Mouse (Mus musculus): Measurements from ENCODE around the gene Cyp4a30b. TPM values are rescaled to one million over a fixed set of nuclear protein-coding genes. Genes with fewer than 3 reads are reported as not detected.

Gene Cyp4a30b
- polyA plus RNA-seq, 1 experiment from 2014 or later: not detected

Other genes starting within 250 kb of the Cyp4a30b start
- gene Cyp4a29, start 210.5 kb upstream of the Cyp4a30b start, polyA plus RNA-seq (2015; fragmentation: Nextera tagmentation; extraction: Ambion mirVana): not detected in 2 replicates
- 0.81 and 1.4 TPM in 2 replicates for gene Cyp4a12a, start 153.6 kb upstream of the Cyp4a30b start, polyA plus RNA-seq (2015; fragmentation: Nextera tagmentation; extraction: Ambion mirVana)
- 0.34 and 1.1 TPM in 2 replicates for gene Cyp4a12b, start 41.0 kb upstream of the Cyp4a30b start, polyA plus RNA-seq (2015; fragmentation: Nextera tagmentation; extraction: Ambion mirVana)
- not detected in 2 replicates for gene Cyp4a14, start 43.5 kb downstream of the Cyp4a30b start, polyA plus RNA-seq (2015; fragmentation: Nextera tagmentation; extraction: Ambion mirVana)
- gene Cyp4a10, start 65.7 kb downstream of the Cyp4a30b start, polyA plus RNA-seq (2015; fragmentation: Nextera tagmentation; extraction: Ambion mirVana): not detected in 2 replicates
- not detected in 2 replicates for gene Cyp4a31, start 111.0 kb downstream of the Cyp4a30b start, polyA plus RNA-seq (2015; fragmentation: Nextera tagmentation; extraction: Ambion mirVana)
- gene Cyp4a32, start 148.4 kb downstream of the Cyp4a30b start, polyA plus RNA-seq (2015; fragmentation: Nextera tagmentation; extraction: Ambion mirVana): not detected in 2 replicates
- 1.0 and 1.5 TPM in 2 replicates for gene Cyp4b1, start 195.1 kb downstream of the Cyp4a30b start, polyA plus RNA-seq (2015; fragmentation: Nextera tagmentation; extraction: Ambion mirVana)